Mouse (Mus musculus) cerebellum, postnatal 4 days (tissue): ENCODE measurements around the gene Mapk3.
"Not testable (repeated sequence)": the region's sequence is repeated elsewhere in the genome, so short reads cannot be mapped to it uniquely, and the experiment has no call there.

Experiments used
- DNase-seq, 2 experiments: peaks; one replicate each; pipeline ENCODE4 v3.0.0; 2022; ENCODE audit warnings: low spot score in 2 of 2, mixed read lengths in 1 of 2

Mapk3 gene

DNA sequence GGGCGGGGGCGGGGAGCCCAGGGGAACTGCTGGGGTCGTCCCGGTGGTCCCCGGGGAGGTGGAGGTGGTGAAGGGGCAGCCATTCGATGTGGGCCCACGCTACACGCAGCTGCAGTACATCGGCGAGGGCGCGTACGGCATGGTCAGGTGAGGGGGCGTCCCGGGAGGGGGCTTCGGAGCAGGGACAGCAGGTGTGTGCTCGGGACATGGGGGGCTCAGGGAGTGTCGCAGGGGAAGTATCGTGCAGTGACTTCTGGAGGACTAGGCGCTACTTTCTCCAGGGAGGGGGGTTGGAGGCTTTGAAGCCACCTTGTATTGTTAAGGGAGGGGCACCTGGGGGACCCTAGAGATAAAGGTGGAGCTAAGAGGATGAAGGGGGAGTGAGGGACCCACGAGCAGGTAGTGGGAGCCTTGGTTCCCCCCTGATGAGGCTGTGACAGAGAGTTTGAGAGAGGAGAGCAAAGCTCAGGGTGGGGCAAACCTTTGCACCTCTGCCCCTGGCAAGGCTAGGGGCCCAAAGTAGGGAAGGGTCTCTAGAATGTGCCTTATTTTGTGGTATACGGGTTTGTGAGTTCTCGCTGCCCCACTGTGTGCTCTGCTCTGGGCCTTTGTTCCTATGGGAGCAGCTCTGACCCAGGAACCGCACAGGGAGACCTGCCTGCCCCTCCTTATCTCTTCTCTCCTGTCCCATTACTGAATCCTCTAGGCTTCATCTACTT lies 430 bp downstream of the Mapk3 start:
- no peak for DNase-seq

DNA sequence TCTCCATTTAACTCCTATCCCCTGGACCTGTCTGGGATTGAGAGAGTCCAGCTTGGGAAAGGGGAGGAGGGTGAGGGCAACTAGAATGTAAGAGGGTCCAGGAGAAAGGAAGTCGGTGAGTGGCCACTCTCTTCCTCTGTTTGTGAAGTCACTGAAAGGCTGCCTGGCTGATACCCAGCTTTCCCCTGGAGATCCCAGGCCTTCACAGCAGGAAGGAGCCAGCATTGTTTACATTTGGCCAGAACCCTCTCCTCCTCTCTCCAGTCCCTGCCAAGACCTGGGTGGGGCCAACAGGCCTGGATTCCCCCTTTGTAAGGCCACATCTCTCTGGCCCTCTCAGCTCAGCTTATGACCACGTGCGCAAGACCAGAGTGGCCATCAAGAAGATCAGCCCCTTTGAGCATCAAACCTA lies 996 bp downstream of the Mapk3 start:
- DNase-seq: peak in 1 of 2 experiments; percentile 57

DNA sequence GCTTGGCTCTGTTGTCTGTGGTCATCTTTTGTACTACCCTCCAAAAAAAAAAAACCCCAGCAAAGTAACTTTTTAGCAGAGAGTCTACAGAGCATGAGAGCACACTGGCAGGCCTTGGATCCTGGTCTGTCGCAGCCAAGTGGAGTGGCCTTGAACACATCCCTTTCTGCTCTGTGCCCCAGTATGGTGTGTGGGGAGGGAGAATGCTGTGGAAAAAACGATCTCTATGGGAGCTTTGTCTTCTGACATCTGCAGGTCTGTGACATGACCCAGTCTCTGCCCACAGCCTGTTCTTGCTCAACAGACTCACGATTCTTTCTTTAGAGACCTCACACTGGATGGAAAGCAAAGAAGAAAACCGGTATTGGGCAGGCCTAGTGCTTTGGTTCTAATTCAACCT lies 1.6 kb downstream of the Mapk3 start:
- DNase-seq: no peak

DNA sequence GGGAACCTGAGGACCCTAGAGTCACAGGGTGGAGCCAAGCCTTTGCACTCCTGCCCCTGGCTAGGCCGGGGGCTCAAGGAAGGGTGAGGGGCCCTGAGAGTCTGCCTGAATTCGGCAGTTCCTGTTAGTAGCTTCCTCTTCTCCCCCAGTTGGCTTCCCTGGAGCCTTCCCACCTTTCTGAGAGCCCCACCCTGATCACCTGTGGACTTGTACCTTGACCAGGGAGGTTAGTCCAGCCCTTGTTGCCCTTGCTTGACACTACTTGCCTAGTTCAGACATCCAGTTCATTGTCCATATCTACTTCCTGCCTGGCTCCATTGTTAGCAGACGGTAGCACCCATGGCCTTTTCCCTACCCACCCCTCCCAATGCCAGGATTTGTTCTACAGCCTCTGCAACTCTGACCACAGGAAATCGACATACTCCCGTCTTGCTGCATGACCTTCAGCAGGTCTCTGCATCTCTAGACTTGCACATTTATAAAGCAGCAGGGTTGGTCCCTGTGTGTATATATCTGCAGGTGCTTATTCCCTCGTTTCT lies 2.2 kb downstream of the Mapk3 start:
- DNase-seq: no peak

DNA sequence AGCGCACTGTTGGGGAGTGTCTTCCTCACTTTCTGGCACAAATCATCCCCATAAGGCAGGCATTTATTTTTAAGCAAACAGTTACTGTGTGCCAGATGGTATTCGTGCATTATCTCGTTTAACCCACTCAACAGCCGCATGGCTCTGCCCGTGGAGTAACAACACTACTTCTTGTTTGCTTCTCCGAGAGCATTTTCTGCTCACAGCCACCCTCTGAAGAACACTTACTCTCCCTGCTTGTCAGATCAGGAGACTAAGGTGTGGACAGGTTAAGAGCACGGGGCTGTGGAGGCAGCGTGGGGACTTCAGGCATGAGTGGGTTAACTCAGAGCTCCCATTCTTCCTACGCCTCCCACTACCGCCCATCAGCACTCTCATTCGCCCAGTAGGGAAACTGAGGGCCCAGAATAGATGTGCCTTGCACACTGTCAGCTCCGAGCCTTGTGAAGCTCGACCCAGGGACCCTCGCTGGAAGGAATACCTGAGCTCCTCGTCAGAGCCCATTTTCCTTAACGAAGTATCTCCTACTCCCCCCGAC lies 3.1 kb downstream of the Mapk3 start:
- no peak for DNase-seq

DNA sequence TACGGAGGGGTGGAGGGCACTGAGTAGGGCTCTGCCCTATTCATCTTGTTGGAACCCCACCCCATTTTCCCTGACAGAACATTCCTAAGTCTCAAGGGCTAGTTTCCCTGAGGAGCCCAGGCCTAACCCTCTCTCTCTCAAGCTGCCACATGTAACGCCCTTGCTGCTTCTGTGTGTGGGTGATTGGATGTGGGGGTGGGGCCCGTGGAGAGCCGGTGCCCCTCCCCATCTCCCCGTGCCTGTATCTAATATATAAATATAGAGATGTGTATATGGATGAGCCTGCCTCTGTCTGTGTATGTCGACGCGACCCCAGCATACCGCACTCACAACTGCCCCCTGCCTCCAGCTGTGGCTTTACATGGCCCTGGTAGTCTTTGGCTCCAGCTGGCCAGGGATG lies 6.1 kb downstream of the Mapk3 start:
- DNase-seq: no peak

DNA sequence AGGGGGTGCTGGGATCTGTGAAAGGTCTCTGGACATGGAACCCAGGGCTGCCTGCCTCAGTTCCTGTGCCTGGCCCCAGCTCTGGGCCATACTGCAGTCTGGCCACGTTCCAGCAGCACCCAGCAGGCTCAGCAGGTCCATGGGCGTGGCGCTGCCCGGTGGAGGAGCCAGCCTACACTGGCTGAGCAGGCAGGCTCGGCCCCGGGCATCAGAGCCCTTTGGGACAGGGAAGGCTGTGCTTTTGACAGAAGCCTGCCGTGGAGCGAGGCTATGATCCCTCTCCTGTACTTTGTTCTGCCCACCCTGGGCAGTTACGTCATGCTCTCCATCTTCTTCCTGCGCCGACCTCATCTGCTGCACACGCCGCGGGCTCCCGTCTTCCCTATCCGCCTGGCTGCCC lies 6.8 kb downstream of the Mapk3 start, which contains the start of gene Gdpd3:
Gene Gdpd3, plus strand, starts transcription at position 134 of the 400 bp plus-strand sequence.
- DNase-seq: no peak

DNA sequence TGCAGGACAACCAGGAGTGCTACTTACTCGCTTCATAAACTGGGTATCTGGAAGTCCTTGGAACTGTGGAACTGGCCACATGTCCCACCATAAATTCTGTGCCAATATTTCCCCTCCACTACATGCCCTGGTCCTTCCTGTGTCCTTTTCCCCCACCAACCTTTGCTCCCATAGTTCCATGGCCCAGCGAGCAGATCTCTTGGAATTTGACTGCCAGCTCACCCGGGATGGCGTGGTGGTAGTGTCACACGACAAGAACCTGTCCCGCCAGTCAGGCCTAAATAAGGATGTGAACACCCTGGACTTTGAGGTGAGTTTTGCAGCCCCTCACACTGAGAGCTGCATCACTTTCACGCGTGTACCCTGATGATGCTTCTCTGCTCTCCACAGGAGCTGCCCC lies 7.6 kb downstream of the Mapk3 start:
- DNase-seq: no peak

DNA sequence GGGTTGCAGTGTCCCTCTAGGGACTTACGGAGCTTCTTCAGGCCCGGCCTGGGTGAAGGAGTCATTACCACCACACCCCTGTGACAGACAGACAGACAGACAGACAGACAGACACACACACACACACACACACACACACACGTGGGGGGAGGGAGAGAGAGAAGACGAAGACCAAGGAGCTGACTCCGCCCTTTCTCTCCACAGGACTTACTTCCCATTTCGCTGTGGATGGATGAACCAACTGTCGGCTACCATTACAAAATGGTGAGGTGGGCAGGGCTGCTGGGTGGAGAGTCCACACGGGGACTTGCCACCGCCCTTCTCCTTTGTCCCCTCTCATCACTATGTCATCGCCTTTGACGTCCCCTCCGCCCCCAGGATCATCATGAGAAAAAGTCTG lies 11.4 kb downstream of the Mapk3 start:
- no peak for DNase-seq

DNA sequence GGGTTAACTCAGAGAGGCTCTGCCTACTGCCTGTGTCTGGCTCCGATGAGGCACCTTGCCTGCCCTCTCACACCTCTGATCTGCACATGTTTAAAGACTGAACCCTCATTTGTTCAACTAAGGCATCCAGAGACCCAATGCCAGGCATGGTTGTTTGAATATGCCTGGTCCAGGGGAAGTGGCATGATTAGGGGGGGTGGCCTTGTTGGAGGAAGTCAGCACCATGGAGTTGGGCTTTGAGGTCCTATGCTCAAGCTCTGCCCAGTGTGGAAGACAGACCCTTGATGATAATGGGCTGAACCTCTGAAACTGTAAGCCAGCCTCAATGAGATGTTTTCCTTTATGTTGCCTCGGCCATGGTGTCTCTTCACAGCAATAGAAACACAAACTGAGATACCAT lies 13.9 kb downstream of the Mapk3 start:
- no peak for DNase-seq

DNA sequence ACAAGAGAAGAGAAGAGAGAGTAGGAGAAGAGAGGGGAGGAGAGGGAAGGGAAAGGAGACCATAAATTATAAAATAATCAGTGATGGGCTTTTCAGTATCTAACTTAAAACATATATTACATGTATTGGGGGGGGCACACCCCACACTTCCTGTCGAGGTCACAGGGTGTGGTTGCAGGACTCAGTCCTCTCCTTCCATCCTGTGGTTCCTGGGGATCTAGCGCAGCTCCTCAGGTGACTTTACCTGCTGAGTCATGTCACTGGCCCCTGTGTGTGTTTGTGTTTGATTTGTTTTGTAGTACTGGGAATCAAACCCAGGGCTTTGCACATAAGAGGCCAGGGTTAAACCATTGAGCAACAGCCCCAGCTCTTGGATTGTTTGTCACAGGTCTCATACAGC lies 15.1 kb downstream of the Mapk3 start:
- DNase-seq: no peak

DNA sequence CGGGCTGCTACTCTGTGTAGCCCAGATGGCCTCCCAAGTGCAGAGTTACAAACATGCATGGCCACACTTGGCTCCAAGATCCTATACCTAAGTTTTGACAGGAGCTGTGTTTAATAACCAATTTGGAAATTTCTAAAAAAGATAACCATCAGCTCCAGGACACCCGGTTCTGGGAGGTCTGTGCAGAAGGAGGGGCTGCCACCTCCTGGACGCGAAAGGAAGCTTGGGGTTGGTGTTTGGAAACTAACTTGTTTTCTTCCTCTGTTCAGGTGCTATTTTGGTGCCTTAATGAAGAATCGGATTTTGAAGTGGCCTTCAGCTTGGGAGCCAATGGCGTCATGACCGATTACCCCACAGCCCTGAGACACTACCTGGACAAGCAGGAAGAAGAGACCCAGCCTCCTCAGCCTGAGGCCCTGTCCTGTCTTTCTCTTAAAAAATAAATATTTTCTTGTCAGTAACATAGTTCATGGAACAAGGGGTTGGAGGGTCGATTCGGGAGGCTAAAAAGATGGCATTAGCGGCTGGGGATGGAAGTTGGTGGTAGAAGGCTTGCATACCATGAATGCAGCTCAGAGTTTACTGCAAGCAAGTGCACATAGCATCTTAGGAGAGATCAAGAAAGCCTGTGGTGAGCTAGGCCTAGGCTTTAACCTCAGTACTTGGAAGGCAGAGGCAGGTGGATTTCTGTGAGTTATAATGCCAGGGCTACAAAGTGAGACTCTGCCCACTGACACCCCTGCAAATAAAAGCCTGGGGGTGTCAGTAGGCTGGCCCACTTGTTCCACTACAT lies 16.0 kb downstream of the Mapk3 start:
- no peak for DNase-seq

DNA sequence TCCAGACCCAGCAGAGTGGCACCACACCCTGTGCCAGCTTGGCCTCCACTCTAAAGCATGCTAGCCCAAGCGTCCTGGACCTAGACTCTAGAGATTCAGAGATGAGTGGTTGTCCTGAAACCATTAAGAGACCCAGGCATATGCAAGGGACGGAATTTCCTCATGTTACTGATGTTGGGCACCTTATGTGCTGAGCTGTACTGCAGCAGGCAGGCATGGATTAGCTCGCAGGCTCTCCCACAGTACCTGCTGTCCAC lies 16.5 kb downstream of the Mapk3 start:
- DNase-seq: no peak

DNA sequence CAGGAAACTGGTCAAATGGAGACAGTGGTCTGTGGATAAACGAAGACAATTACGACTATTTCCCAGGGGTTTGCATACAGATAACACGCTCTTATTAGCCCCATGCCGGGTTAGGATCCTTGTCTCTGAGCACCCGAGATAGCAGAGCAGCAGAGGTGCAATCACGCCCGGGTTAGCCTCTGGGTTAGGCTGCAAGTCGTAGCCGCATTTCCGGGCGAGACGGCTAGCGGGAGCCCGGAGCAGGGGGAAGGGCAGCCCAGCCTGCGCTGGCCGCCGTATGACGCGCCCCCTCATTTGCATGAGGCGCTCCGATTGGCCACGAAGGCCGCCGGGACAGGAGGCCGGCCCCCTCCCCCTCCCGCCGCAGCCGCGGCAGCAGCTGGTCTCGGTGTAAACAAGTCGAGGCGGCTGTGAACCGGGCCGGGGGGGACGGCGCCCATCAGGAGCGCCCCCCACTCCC lies 17.2 kb downstream of the Mapk3 start, which contains the start of gene Ypel3:
Gene Ypel3, plus strand, starts transcription at position 358 of the 460 bp plus-strand sequence.
- DNase-seq: peak; percentile 87 to 93

DNA sequence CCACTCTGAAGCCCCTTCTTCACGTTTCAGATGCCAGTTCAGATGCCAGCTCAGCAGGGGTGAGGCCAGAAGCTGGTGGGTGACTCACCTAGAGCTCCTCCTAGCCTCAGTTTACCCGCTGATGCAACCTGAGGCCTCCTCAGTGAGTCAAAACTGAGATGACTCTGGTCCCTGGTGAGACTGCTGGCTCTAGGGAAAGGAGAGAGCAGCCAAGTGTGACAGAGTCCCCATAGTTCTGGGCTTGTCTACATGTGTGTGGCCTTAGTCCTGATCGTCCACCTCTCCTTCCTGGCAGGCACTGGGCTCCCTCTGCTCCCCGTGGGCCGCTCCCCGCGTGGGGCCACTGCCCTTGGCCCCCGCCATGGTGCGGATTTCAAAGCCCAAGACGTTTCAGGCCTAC lies 18.1 kb downstream of the Mapk3 start:
- DNase-seq: no peak

DNA sequence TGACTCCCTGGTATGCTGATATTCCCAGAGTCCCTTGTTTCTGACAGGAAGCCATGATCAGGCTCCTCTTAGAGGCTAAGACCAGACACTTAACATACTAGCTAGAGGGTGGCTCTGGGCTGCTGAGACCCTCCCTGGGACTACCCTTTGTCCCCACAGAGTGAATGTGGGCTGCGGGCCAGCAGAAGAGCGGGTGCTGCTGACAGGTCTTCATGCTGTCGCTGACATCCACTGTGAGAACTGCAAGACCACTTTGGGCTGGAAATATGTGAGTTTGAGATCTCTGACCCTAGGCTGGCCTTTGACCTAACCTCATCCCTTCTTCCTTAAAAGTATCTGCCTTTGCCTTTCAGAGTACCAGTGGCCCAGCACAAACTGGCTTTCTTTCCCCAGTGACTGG lies 18.7 kb downstream of the Mapk3 start:
- DNase-seq: no peak

DNA sequence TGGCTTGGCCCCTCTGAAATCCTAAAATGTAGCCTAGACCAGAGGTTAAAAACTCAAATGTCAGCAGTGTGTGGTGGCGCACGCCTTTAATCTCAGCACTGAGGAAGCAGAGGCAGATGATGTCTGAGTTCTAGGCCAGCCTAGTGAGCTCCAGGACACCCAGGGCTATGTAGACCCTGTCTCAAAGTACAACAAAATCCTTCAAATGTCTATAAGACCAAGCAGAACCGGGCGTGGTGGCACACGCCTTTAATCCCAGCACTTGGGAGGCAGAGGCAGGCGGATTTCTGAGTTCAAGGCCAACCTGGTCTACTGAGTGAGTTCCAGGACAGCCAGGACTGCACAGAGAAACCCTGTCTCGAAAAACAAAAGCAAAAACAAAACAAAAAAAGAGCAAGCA lies 19.7 kb downstream of the Mapk3 start:
- not testable (repeated sequence) for DNase-seq

DNA sequence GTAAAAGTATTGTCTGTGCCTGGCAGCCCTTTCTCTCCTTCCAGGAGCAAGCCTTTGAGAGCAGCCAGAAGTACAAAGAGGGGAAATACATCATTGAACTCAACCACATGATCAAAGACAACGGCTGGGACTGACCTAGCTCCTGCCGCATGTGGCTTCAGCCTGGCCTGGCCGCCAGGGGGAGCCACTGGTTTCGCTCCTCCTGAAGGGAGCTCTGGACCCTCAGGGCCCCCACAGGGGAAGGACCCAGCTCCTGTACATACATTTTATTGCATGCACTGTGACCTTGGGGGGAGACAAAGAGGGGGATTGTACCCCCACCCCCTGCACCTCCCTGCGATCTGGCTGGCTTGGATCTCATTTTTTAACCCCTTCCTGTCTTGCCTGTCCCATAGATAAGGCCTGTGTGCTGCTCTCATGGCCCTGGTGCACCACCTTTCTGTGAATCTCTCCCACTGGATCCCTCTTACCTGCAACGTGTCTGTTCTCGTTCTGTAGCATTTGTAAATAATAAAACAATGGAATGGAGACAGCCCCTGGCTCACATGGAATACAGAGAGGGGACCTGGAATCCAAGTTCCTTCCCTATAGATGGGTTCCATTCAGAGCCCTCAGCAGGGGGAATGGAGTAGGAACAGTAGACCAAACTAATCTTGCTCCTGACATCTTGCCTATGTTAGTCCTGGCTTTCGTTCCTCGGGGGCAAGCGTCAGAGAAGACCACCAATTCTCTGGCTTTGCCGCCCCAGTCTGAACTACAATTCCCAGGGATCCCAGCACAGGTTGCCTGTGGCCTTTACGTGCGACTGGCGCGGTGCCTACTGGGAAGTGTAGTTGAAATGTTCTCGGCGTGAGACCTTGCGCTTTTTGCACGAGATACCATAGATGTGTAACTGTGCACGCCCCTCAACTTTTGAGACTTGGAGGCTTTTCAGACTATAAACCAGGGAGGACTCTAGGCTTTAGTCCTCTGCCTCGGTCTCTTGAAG lies 20.9 kb downstream of the Mapk3 start:
- peak; percentile 91 to 93 for DNase-seq

DNA sequence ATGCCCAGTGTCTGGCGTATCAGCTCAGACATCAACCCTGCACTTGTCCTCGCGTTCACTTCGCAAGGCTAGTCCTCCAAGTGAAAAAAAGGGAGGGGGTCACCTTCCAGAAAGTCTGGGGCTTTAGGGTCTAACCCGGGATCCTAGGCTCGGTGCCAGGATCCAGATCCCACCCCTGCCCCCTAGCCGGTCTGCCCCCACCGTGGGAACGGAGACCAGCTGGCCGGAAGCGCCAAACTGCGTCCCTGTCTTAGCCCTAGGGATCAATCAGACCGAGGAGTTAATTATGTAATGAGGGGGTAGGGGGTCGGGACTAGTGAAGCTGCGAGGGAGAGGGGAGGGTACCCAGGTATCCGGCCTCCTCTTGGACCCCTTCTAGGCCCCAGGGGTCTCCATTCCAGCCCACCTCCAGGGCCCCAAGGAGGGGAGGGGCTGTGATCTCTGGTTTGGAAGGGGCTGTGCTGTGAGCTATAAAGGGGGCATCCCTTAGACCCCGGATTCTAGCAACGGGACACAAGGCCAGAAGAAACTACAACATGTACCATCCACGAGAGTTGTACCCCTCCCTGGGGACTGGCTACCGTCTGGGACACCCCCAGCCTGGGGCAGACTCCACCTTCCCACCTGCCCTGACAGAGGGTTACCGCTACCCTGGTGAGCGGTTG lies 21.7 kb downstream of the Mapk3 start, which contains the start of gene Tbx6:
Gene Tbx6, plus strand, starts transcription at position 513 of the 665 bp plus-strand sequence.
- no peak for DNase-seq

DNA sequence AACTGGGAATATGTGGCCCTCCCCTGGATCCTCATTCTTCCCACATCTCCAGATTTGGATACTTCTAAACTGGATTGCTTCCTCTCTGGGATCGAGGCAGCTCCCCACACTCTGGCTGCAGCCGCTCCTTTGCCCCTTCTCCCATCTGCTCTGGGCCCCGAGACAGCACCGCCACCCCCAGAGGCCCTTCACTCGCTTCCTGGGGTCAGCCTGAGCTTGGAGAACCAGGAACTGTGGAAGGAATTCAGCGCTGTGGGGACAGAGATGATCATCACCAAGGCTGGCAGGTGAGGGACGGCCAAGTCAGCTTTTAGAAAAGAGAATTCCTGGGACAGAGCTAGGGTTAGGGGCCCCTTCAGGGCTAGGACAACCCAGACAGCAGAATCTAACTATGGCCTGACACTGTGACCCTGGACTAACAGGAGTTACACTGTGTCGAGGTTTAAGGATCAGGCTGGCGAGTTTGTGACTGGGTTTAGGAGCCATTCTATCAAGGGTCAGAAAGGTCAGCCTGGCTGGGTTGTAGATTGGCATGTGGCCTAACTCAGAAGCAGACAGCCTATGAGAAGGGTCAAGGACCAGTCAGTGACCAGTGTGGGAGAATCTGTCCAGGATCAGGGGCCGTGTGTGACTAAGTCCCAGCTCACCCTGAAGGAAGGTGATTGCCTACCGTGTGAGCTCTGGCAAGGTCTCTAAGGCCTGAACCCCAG lies 22.4 kb downstream of the Mapk3 start:
- no peak for DNase-seq
